Comparison of ENCODE assay signal across 9 mouse cellular contexts in genomic region chr10:93145088-93145487, GRCm38 (mm10). TPM values are rescaled to one million over a fixed set of nuclear protein-coding genes. Genes with fewer than 3 reads are reported as not detected.
A peak's percentile ranks its signal among the peaks of the same experiment; 100 is the strongest.
DNase-seq lines count a peak whose midpoint lies in the region; ATAC-seq and TF ChIP-seq lines count a peak whose summit lies in the region.
"Had no signal": no experiment of that assay in that cellular context is flagged by ENCODE, and none has a peak within 500 bp of the region (broad histone marks: within the 10 kb centered on the region; RNA-seq: fewer than 3 reads in every experiment).

No protein-coding gene starts in this region.

- H3K4me3 ChIP-seq in liver, embryonic 14.5 days (ENCODE audit: insufficient read depth in 1 of 2, low read depth in 2 of 2, low read length in 2 of 2), result peak overlapping the region in 1 of 2 experiments; percentile 23; a peak in 1 of 4 replicates
- H3K4me3 ChIP-seq in midbrain, embryonic 14.5 days (replicated peaks; ENCODE audit: low read depth, low read length), result no peak overlapping the region
- no peak overlapping the region for H3K4me3 ChIP-seq in hindbrain, embryonic 13.5 days
- H3K4me3 ChIP-seq in forebrain, embryonic 16.5 days (replicated peaks; ENCODE audit: low read length), result no peak overlapping the region

- no peak for TF ChIP-seq CTCF in liver, embryonic 14.5 days (IDR thresholded peaks at IDR 0.05; ENCODE audit: low read depth)

- H3K9me3 ChIP-seq in liver, embryonic 14.5 days (ENCODE audit: control insufficient read depth, low read length), result no peaks in the 10 kb centered on the region
- H3K9me3 ChIP-seq in midbrain, embryonic 14.5 days (ENCODE audit: control insufficient read depth, low read length), result no peaks in the 10 kb centered on the region
- H3K9me3 ChIP-seq in hindbrain, embryonic 13.5 days, result no peaks in the 10 kb centered on the region
- H3K9me3 ChIP-seq in forebrain, embryonic 16.5 days (ENCODE audit: control insufficient read depth, low read length), result no peaks in the 10 kb centered on the region

- H3K36me3 ChIP-seq in liver, embryonic 14.5 days (replicated peaks; ENCODE audit: control insufficient read depth, insufficient read depth, low read depth), result no peaks in the 10 kb centered on the region
- no peaks in the 10 kb centered on the region for H3K36me3 ChIP-seq in midbrain, embryonic 14.5 days (ENCODE audit: control insufficient read depth, insufficient read depth, low read length)
- H3K36me3 ChIP-seq in hindbrain, embryonic 13.5 days, result no peaks in the 10 kb centered on the region
- no peaks in the 10 kb centered on the region for H3K36me3 ChIP-seq in forebrain, embryonic 16.5 days (ENCODE audit: control insufficient read depth, insufficient read depth)

- H3K4me1 ChIP-seq in liver, embryonic 14.5 days (replicated peaks; ENCODE audit: control insufficient read depth in 2 of 2, insufficient read depth in 2 of 2, low read length in 1 of 2), result peaks cover 29 to 36% of the 10 kb centered on the region in 2 experiments
- 0 out of 2 replicates have a peak, but pooled peaks cover 6% of the 10 kb centered on the region for H3K4me1 ChIP-seq in midbrain, embryonic 14.5 days (ENCODE audit: control insufficient read depth, insufficient read depth, low read length)
- peaks cover 11% of the 10 kb centered on the region; the same call in 1 of the 2 replicates for H3K4me1 ChIP-seq in hindbrain, embryonic 13.5 days (replicated peaks)
- H3K4me1 ChIP-seq in forebrain, embryonic 16.5 days (replicated peaks; ENCODE audit: control insufficient read depth, insufficient read depth, low read length), result peaks cover 6% of the 10 kb centered on the region

- peak; percentile 80 for DNase-seq in adrenal gland, adult 8-10 months
- peak in 1 of 3 experiments; percentile 54 for DNase-seq in liver, embryonic 14.5 days (ENCODE audit: low read depth in 3 of 3, low spot score in 3 of 3)
- peak; percentile 32 for DNase-seq in right cerebral cortex, postnatal 14 days
- no peak for DNase-seq in midbrain, embryonic 14.5 days
- no peak for DNase-seq in embryo, embryonic 11 days

- peak overlapping the region; percentile 99 for H3K27ac ChIP-seq in liver, embryonic 14.5 days
- H3K27ac ChIP-seq in midbrain, embryonic 14.5 days (replicated peaks; ENCODE audit: low read depth, low read length), result no peak overlapping the region
- H3K27ac ChIP-seq in hindbrain, embryonic 13.5 days, result no peak overlapping the region
- no peak overlapping the region for H3K27ac ChIP-seq in forebrain, embryonic 16.5 days (ENCODE audit: low read length)
- H3K27ac ChIP-seq: macrophage had no signal

- 34% methylated on average over 10 of the region's 10 CpGs for whole genome bisulfite sequencing in liver, embryonic 14.5 days (ENCODE audit: insufficient replicate concordance)
- WGBS in midbrain, embryonic 14.5 days, result 91% methylated on average over 10 of the region's 10 CpGs
- 94% methylated on average over 10 of the region's 10 CpGs for WGBS in hindbrain, embryonic 13.5 days
- 67% methylated on average over 10 of the region's 10 CpGs for WGBS in forebrain, embryonic 16.5 days

- no peak for TF ChIP-seq EP300 in liver, embryonic 14.5 days (IDR thresholded peaks at IDR 0.05; ENCODE audit: low read depth)

- no peaks in the 10 kb centered on the region for H3K27me3 ChIP-seq in liver, embryonic 14.5 days (ENCODE audit: control insufficient read depth, insufficient read depth, low read length)
- H3K27me3 ChIP-seq in midbrain, embryonic 14.5 days (ENCODE audit: control insufficient read depth, insufficient read depth, low read length), result no peaks in the 10 kb centered on the region
- no peaks in the 10 kb centered on the region for H3K27me3 ChIP-seq in hindbrain, embryonic 13.5 days
- no peaks in the 10 kb centered on the region for H3K27me3 ChIP-seq in forebrain, embryonic 16.5 days (replicated peaks; ENCODE audit: control insufficient read depth, insufficient read depth, low read length)

- peak overlapping the region; percentile 64 for H3K9ac ChIP-seq in liver, embryonic 14.5 days (replicated peaks)
- no peak overlapping the region for H3K9ac ChIP-seq in midbrain, embryonic 14.5 days (replicated peaks; ENCODE audit: low read length)
- H3K9ac ChIP-seq in hindbrain, embryonic 13.5 days, result no peak overlapping the region
- no peak overlapping the region for H3K9ac ChIP-seq in forebrain, embryonic 16.5 days (replicated peaks; ENCODE audit: low read depth, low read length)

- ATAC-seq in CD4-positive, CD25-positive, alpha-beta regulatory T cell, adult 4 months, result peak; percentile 61
- ATAC-seq in liver, embryonic 14.5 days (ENCODE audit: insufficient read depth), result peak; percentile 8; the same call in 1 of the 2 replicates
- no peak for ATAC-seq in midbrain, embryonic 14.5 days (ENCODE audit: low FRiP score, low TSS enrichment)
- ATAC-seq in hindbrain, embryonic 13.5 days (ENCODE audit: low FRiP score), result no peak
- no peak for ATAC-seq in forebrain, embryonic 16.5 days

- peak overlapping the region; percentile 83 for H3K4me2 ChIP-seq in liver, embryonic 14.5 days (ENCODE audit: low read depth)
- H3K4me2 ChIP-seq in midbrain, embryonic 14.5 days (ENCODE audit: low read length), result no peak overlapping the region
- no peak overlapping the region for H3K4me2 ChIP-seq in hindbrain, embryonic 13.5 days
- no peak overlapping the region for H3K4me2 ChIP-seq in forebrain, embryonic 16.5 days (ENCODE audit: low read length)

RNA-seq across cellular contexts. Expression of gene Cdk17, which starts 15.6 kb away (rescaled TPM):
- 10 to 100 TPM; 42.2 to 62.3 TPM for polyA plus RNA-seq in CD4-positive, CD25-positive, alpha-beta regulatory T cell, adult 4 months (2017; shearing (Covaris generic))
- total RNA-seq in adrenal gland, adult 8-10 months (2022), result 10 to 100 TPM; 24.6 to 30.2 (median 28.1) TPM
- 7.2 and 10.5 TPM in 2 replicates for polyA plus RNA-seq in liver, embryonic 14.5 days (2012; rRNA removed)
- 12.9 and 15.1 TPM in 2 replicates for polyA plus RNA-seq in liver, embryonic 14.5 days (2014; fragmentation: Nextera tagmentation; extraction: Ambion mirVana)
- polyA plus RNA-seq in midbrain, embryonic 14.5 days (2014; fragmentation: Nextera tagmentation; extraction: Ambion mirVana), result 57.0 and 67.8 TPM in 2 replicates
- polyA plus RNA-seq in hindbrain, embryonic 13.5 days (2015; fragmentation: Nextera tagmentation; extraction: Ambion mirVana), result 40.6 and 47.8 TPM in 2 replicates
- polyA plus RNA-seq in forebrain, embryonic 16.5 days (2015; fragmentation: Nextera tagmentation; extraction: Ambion mirVana), result 49.9 and 53.6 TPM in 2 replicates

Comparison
In these comparisons a context has a peak if more than half of its experiments do, and no peak if none do; other contexts are left out.
1. ATAC-seq: peak in CD4-positive, CD25-positive, alpha-beta regulatory T cell, adult 4 months (single experiment) and liver, embryonic 14.5 days (single experiment); none in midbrain, embryonic 14.5 days (single experiment), hindbrain, embryonic 13.5 days (single experiment) and forebrain, embryonic 16.5 days (single experiment).
2. DNase-seq: peak in adrenal gland, adult 8-10 months (single experiment) and right cerebral cortex, postnatal 14 days (single experiment); none in midbrain, embryonic 14.5 days (single experiment) and embryo, embryonic 11 days (single experiment).